Mouse (Mus musculus) lung, postnatal 10 days (tissue): ENCODE results near the gene Tlr9.

ENCODE experiments used
- DNase-seq: peaks from one replicate; pipeline ENCODE4 v3.0.0; 2021

Gene Tlr9

GRCm38 (mm10) chr9:106222261-106222851 is at the start of gene Tlr9:
TSS of gene Tlr9 (plus strand) at chr9:106222598.
- DNase-seq, result no peak

- DNase-seq, result no peak
Observed at GRCm38 (mm10) chr9:106173363-106173762, 49.0 kb upstream of the Tlr9 start.

- no peak for DNase-seq
Observed at GRCm38 (mm10) chr9:106175552-106176200, 46.7 kb upstream of the Tlr9 start.

- DNase-seq, result no peak
Observed at GRCm38 (mm10) chr9:106176769-106177168, 45.6 kb upstream of the Tlr9 start.

- DNase-seq, result no peak
Observed at GRCm38 (mm10) chr9:106177799-106178198, 44.6 kb upstream of the Tlr9 start.

- DNase-seq, result no peak
Observed at GRCm38 (mm10) chr9:106179454-106179853, 42.9 kb upstream of the Tlr9 start.

GRCm38 (mm10) chr9:106179964-106180363 is 42.4 kb upstream of the Tlr9 start:
- DNase-seq, result no peak

- no peak for DNase-seq
Observed at GRCm38 (mm10) chr9:106182146-106182545, 40.3 kb upstream of the Tlr9 start.

GRCm38 (mm10) chr9:106183996-106184395 is 38.4 kb upstream of the Tlr9 start:
- no peak for DNase-seq

GRCm38 (mm10) chr9:106191355-106191754 is 31.0 kb upstream of the Tlr9 start:
- no peak for DNase-seq

GRCm38 (mm10) chr9:106192024-106192423 is 30.4 kb upstream of the Tlr9 start:
- no peak for DNase-seq

- no peak for DNase-seq
Observed at GRCm38 (mm10) chr9:106192998-106193397, 29.4 kb upstream of the Tlr9 start.

GRCm38 (mm10) chr9:106193930-106194807 is 28.2 kb upstream of the Tlr9 start:
- no peak for DNase-seq

GRCm38 (mm10) chr9:106195693-106196092 is 26.7 kb upstream of the Tlr9 start:
- no peak for DNase-seq

GRCm38 (mm10) chr9:106197081-106197713 is 25.2 kb upstream of the Tlr9 start:
- no peak for DNase-seq

GRCm38 (mm10) chr9:106197732-106198131 is 24.7 kb upstream of the Tlr9 start:
- no peak for DNase-seq

GRCm38 (mm10) chr9:106198962-106199458 is 23.4 kb upstream of the Tlr9 start:
- peak; percentile 90 for DNase-seq

- DNase-seq, result no peak
Observed at GRCm38 (mm10) chr9:106199535-106200272, 22.7 kb upstream of the Tlr9 start, which contains the start of gene Ppm1m. TSS of gene Ppm1m (minus strand) at chr9:106199746.

- DNase-seq, result no peak
Observed at GRCm38 (mm10) chr9:106201895-106202294, 20.5 kb upstream of the Tlr9 start.

GRCm38 (mm10) chr9:106202819-106203636 is 19.4 kb upstream of the Tlr9 start, which contains the start of gene Twf2:
TSS of gene Twf2 (plus strand) at chr9:106203108.
- DNase-seq, result peak; percentile 94
